8 mouse cellular contexts compared by ENCODE assay signal in genomic region chr5:35893093-35893804, GRCm38 (mm10). TPM values are rescaled to one million over a fixed set of nuclear protein-coding genes. Genes with fewer than 3 reads are reported as not detected.
DNase-seq lines count a peak whose midpoint lies in the region; ATAC-seq and TF ChIP-seq lines count a peak whose summit lies in the region.

Gene Afap1 (plus strand): TSS chr5:35893319.

- H3K4me3 ChIP-seq in gastrocnemius, adult 2 months = peak within 1 kb of the TSS; percentile 89
- peak within 1 kb of the TSS; percentile 97 for H3K4me3 ChIP-seq in hindbrain, embryonic 16.5 days (ENCODE audit: low read length)

- under 1% methylated on average over 49 of the region's 49 CpGs for WGBS in hindbrain, embryonic 16.5 days

- intact Hi-C loops in gastrocnemius, adult 2 months (cut with DNase I) = no loop called here

- peaks cover 38% of the 10 kb centered on the region for H3K4me1 ChIP-seq in hindbrain, embryonic 16.5 days (ENCODE audit: control insufficient read depth, insufficient read depth, low read depth, low read length)

- no peaks in the 10 kb centered on the region for H3K9me3 ChIP-seq in hindbrain, embryonic 16.5 days (ENCODE audit: control insufficient read depth, low read length)

- ATAC-seq in activated CD4-positive, CD25-positive, alpha-beta regulatory T cell, adult 4 months = peak; percentile 94
- peak; percentile 92 for ATAC-seq in common myeloid progenitor, adult 5-6 weeks (replicated peaks; ENCODE audit: low read depth, poor library complexity, severe bottlenecking)
- peak; percentile 94 for ATAC-seq in hindbrain, embryonic 16.5 days

- H3K27me3 ChIP-seq in hindbrain, embryonic 16.5 days (replicated peaks; ENCODE audit: control insufficient read depth, insufficient read depth, low read length) = no peaks in the 10 kb centered on the region

- peak; percentile 100 for DNase-seq in gastrocnemius, adult 2 months
- DNase-seq in left cerebral cortex, adult 11 months (ENCODE audit: low spot score) = peak; percentile 99
- peak; percentile 100 for DNase-seq in lung, postnatal 36 days
- DNase-seq in retina, embryonic 14.5 days (ENCODE audit: low spot score) = peak; percentile 99
- DNase-seq in thymus, postnatal 36 days = peak; percentile 100

- H3K4me2 ChIP-seq in hindbrain, embryonic 16.5 days (ENCODE audit: low read length) = peak within 1 kb of the TSS; percentile 91

- TF ChIP-seq CTCF in gastrocnemius, adult 2 months (IDR thresholded peaks at IDR 0.05) = no peak

- peak within 1 kb of the TSS; percentile 94 for H3K27ac ChIP-seq in gastrocnemius, adult 2 months
- H3K27ac ChIP-seq in hindbrain, embryonic 16.5 days (ENCODE audit: low read depth, low read length) = peak within 1 kb of the TSS; percentile 82

- H3K36me3 ChIP-seq in hindbrain, embryonic 16.5 days (ENCODE audit: control insufficient read depth, insufficient read depth, low read length) = no peaks in the 10 kb centered on the region

- H3K9ac ChIP-seq in hindbrain, embryonic 16.5 days (ENCODE audit: low read depth, low read length) = peak within 1 kb of the TSS; percentile 98

RNA-seq across cellular contexts. Expression of gene Afap1, which starts in this region (rescaled TPM):
- polyA plus RNA-seq in activated CD4-positive, CD25-positive, alpha-beta regulatory T cell, adult 4 months (2017; shearing (Covaris generic)) = 1 to 10 TPM; 3.7 to 6.6 TPM
- total RNA-seq in common myeloid progenitor, adult 5-6 weeks (2017) = 1.5 and 3.6 TPM in 2 replicates
- total RNA-seq in gastrocnemius, adult 2 months (2021) = 1 to 10 TPM; 7.4 to 8.3 TPM
- 54.8 and 69.4 TPM in 2 replicates for polyA plus RNA-seq in hindbrain, embryonic 16.5 days (2015; fragmentation: Nextera tagmentation; extraction: Ambion mirVana)

Comparison
In these comparisons a context has a peak if more than half of its experiments do, and no peak if none do; other contexts are left out.
1. Peak in every context shown above with its lines: DNase-seq, ATAC-seq, H3K4me3 ChIP-seq and H3K27ac ChIP-seq.